Mouse (Mus musculus) large intestine, adult 2 months (tissue): ENCODE measurements around the gene Ddx3y. TPM values are rescaled to one million over a fixed set of nuclear protein-coding genes. Genes with fewer than 3 reads are reported as not detected.
A peak's percentile ranks its signal among the peaks of the same experiment; 100 is the strongest.

ENCODE experiments used
- DNase-seq: peaks from one replicate; pipeline ENCODE4 v3.0.0-alpha.2; 2012; ENCODE audit warnings: low read depth, low spot score
- WGBS: fragments of 180-500 bp; shearing (Covaris S2); methylation state at CpG from one replicate; pipeline ENCODE4 v1.1.7; 2018; 5-methylcytosine and 5-hydroxymethylcytosine counted together
- polyA plus RNA-seq: library from polyadenylated mRNA; depleted of rRNA; stranded (reverse); fragments of >200 nt; gene quantifications from 2 replicates; pipeline ENCODE4 v1.2.3, GENCODE M21; 2012; rRNA removed

Ddx3y gene
- 3.2 TPM in 1 of 2 replicates, not detected in the other for polyA plus RNA-seq

- DNase-seq: peak; percentile 56
- under 1% methylated on average over 30 of the region's 31 CpGs for WGBS
Measured at GRCm38 (mm10) chrY:1286171-1286795, at the start of gene Ddx3y. Ddx3y (minus strand) TSS chrY:1286629.

- DNase-seq: no peak
Measured at GRCm38 (mm10) chrY:1293708-1294107, 7.3 kb upstream of the Ddx3y start.

- WGBS: 6% methylated on average over 12 of the region's 12 CpGs
- peak; percentile 19 for DNase-seq
Measured at GRCm38 (mm10) chrY:1285735-1286134, 694 bp downstream of the Ddx3y start.

GRCm38 (mm10) chrY:1246117-1246516 lies 40.3 kb downstream of the Ddx3y start:
- DNase-seq: no peak
- 49% methylated on average over 6 of the region's 6 CpGs for WGBS

- DNase-seq: peak; percentile 63
- 0% methylated on average over 21 of the region's 21 CpGs for WGBS
Measured at GRCm38 (mm10) chrY:1245426-1245863, 41.0 kb downstream of the Ddx3y start, which contains the start of gene Uty. Uty (minus strand) TSS chrY:1245759.

GRCm38 (mm10) chrY:1244940-1245339 lies 41.5 kb downstream of the Ddx3y start:
- 0% methylated on average over 9 of the region's 9 CpGs for WGBS
- no peak for DNase-seq

GRCm38 (mm10) chrY:1244421-1244820 lies 42.0 kb downstream of the Ddx3y start:
- WGBS: 42% methylated on average over 5 of the region's 5 CpGs
- no peak for DNase-seq

GRCm38 (mm10) chrY:1220001-1220400 lies 66.4 kb downstream of the Ddx3y start:
- WGBS: 88% methylated on average over 7 of the region's 7 CpGs
- no peak for DNase-seq

Other genes starting within 250 kb of the Ddx3y start
- gene Uty, start 40.9 kb downstream of the Ddx3y start, polyA plus RNA-seq: 3.2 TPM in 1 of 2 replicates, not detected in the other
- not detected in 2 replicates for gene Usp9y, start 173.2 kb upstream of the Ddx3y start, polyA plus RNA-seq